Mouse (Mus musculus): ENCODE results near the gene Nisch.
A peak's percentile ranks its signal among the peaks of the same experiment; 100 is the strongest.

Gene Nisch

DNA sequence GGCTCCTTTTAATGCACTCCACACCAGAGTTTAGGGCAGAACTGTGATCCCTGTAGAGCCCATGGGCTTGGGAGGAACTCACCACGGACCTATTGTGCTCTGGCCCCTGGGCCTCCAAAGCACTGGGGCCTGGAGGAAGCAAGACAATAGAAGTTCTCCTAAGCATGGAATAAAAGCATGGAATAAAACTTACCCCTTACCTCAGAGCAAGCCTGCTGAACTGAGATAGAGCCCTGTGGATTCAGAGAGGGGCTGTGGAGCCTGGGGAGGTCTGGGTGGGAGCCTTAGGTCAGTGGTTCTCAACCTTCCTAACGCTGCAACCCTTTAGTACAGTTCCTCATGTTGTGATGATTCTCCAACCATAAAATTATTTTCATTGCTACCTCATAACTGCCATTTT is at the start of gene Nisch:
Gene Nisch (minus strand): TSS at position 101 of the 400 bp plus-strand sequence.
- no peak for DNase-seq (ENCODE audit: low read depth, low spot score)

DNA sequence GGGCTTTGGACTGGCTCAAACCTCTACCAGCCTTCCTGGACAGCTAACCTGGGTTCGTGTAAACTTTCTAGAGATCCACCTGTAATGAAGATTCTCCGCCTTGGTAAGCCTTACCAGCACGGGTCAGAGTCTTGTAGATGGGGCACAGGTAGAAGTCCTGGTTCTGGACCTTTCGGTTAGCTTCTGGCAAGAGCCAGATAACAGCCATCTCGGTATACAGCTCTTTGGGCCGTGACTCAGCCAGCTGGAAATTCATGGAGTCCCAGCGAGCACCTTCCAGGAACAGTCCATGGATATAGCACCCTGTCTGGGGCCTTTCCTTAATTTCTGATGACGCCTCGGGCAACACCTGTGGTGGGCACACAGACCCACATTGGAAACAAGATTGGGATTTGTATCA is 44.2 kb upstream of the Nisch start:
- no peak for DNase-seq (ENCODE audit: low read depth, low spot score)

- DNase-seq (ENCODE audit: low read depth, low spot score) = no peak
Measured at GRCm38 (mm10) chr14:31260374-31260773, 43.6 kb upstream of the Nisch start.

- no peak for DNase-seq (ENCODE audit: low read depth, low spot score)
Measured at GRCm38 (mm10) chr14:31258476-31259050, 41.8 kb upstream of the Nisch start.

DNA sequence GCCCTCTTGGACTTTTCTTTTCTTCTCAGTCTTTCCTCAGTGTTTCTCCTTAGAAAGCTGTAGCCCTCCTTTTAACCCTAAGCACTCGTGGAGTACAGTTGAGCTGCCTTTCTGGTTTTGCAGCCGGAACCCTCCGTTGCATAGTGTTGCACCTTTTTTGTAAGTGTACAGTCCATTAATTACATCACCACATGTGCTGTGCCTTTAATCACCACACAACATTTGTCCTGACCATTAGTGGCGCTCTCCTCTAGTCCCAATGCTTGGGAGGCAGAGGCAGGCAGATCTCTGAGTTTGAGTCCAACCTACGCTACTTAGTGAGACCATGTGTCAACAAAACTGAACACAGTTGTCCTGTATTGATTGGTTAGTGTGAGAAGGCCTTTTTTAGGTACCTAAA is 35.3 kb upstream of the Nisch start:
- DNase-seq (ENCODE audit: low read depth, low spot score) = no peak

DNA sequence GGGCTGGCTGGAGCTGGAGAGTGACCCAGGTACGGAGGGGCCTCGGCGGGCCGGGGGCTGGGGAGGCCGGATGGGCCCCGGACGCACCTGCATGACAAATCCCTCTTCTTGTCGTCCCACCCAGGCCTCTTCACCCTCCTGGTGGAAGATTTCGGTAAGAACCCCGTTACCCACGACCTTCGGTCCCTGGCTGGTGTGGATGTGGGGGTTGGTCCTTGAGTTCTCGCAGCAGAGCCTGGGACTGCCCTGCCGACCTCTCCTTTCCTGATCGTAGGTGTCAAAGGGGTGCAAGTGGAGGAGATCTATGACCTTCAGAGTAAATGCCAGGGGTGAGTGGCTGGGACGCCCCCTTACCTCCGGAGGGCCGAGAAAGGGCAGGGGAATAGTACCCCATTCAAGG is 34.9 kb upstream of the Nisch start:
- no peak for DNase-seq (ENCODE audit: low read depth, low spot score)

- peak; percentile 79 for DNase-seq (ENCODE audit: low read depth, low spot score)
Measured at GRCm38 (mm10) chr14:31251084-31251604, 34.4 kb upstream of the Nisch start, which contains the start of the genes Phf7 and Bap1. Gene Phf7, minus strand, starts transcription at chr14:31251317. Gene Bap1, plus strand, starts transcription at chr14:31251450.

DNA sequence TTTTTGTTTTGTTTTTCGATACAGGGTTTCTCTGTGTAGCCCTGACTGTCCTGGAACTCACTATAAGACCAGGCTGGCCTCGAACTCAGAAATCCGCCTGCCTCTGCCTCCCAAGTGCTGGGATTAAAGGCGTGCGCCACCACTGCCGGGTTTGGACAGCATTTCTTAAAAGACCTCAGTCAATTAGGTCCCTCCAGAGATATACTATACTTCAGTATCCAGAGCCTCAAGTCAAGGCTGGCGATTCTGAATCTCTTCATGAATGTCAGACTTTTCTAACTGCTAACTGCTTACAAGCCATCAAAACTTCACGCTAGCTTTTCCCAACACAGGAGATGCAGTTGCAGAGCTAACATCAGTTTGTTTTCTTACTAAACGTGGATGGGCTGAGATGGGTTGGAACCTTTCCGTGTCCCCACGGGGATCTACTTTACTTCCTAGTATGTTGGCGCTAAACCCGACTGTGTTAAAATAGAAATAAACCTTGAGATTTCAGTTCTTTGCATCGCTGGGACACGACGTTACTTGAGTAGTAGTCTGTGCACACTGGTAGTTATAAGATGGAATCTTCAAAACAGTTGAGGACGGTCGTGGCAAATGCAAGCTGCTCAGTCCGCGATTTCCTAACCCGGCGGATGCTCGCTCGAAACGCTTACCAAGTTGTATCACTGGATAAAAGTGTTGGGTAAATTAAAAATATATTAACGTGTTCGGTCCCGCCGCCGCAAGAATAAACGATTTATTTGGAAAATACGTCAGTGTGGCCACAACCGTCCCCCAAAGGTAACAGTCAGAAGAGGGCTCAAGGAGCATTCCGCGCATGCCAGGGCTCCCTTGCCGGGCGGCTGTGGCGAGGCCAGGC is 33.7 kb upstream of the Nisch start:
- DNase-seq (ENCODE audit: low read depth, low spot score) = no peak

DNA sequence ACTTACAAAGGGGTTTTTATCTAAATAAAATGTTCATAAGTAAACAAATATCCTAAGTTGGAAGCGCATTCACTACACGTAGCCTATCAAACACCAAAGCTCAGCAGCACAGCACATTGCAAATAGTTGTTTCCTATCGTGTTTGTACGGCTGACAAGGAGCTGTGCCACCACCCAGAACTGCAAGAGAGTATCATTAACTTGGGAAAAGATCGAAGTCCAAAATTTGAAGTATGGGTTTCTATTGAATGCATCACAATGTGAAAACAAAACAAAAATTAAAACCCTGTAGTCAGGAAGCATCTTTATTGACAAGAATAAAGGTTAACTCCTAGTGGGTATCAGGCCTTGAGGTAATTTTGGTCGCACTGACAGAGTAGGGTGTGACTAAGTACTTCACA is 31.6 kb upstream of the Nisch start:
- DNase-seq (ENCODE audit: low read depth, low spot score) = no peak

DNA sequence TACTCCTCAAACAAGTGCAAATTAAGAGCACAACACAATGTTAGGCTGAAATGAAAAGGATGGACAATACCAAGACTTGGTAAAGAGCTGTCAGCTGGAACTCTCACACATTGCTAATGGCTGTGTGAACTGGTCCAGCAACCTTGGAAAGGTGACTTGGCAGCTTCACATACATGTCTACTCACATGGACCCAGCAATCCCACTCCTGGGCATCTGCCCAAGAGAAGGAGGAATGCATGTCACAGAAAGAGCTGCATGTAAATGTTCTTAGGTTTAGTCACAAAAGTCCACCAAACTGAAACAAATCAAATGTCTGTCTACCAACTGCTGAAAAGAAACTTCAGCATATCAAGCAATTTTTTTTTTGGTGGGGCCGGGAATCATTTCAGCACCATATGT is 29.2 kb upstream of the Nisch start:
- DNase-seq (ENCODE audit: low read depth, low spot score) = no peak

DNA sequence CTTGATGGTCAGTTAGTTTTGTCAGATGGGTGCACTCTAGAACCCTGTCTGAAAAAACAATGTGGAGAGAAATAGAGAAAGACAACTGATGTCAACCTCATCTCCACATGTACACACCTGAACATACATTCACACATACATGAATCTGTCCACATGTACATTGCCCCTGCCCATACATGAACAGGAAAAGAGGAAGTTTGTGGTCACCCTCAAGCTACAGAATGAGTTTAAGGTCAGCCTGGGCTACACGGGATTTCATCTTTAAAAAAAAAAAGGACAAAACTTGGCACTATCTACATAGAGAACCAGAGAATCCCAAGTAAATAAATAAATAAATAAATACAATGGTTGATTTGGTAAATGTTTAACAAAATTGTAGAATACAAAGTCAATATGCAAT is 28.0 kb upstream of the Nisch start:
- DNase-seq (ENCODE audit: low read depth, low spot score) = no peak

- no peak for DNase-seq (ENCODE audit: low read depth, low spot score)
Measured at GRCm38 (mm10) chr14:31240528-31240927, 23.8 kb upstream of the Nisch start.

DNA sequence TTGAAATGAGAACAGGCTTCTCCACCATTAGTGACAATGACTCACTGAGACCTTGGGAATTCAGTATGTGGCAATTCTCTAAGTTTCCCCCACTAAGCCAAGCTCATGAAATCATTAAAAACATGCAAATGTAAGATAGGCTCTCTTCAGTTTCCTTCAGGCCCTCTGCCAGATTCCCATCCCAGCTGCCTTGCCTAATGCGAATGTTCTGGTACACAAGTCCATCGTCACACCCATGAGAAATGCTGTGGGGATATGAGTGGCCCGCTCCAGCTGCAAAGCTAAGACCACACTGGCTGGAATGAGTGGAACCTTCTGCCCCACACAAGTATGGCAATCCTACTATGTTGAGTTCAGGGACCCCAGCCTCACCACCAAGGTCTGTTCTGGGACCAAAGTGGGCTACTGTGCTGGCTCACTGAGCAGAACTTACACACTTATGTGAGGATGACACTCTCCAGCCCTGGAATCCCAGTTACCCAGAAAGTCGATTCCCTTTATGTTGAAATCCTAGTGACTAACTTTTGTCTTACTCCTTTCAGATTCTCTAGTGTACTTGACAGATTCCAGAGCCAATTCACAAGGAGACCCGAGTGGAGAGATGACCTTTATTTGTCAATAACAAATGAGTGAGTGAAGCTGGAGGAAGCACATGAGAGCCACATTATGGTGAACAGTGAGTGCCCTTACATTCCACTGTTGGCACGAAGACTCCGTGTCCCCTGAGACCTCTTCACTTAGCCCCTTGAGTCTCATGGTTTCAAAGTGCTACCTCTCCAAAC is 20.5 kb upstream of the Nisch start:
- DNase-seq (ENCODE audit: low read depth, low spot score) = no peak

DNA sequence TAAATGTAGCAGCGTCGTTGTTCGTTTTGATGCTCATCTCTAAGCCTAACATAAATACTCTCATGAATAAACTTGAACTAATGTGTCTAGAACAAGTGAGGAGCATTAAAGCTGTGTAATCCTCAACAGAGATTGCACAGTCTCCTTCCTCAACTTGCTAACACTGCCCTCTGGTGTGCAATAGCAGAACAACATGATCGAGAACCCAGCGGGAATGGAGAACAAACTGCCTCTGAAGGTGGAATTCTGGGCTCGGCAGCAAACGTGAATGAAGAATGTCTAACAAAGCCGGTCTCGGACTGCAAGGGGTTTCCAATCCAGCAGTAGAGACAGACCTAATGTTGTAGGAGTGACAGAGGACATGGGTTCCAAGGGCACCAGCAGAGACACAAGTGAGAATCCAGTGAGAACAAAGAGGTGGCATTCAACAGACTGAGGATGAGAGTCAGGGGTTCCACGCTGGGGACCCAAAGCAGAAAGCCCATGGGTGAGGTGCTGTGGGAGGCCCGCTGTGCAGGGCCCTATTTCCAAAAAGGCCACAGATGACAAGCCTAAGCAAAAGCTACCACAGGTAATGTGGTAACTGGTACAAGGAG is 17.3 kb upstream of the Nisch start:
- peak; percentile 58 for DNase-seq (ENCODE audit: low read depth, low spot score)

DNA sequence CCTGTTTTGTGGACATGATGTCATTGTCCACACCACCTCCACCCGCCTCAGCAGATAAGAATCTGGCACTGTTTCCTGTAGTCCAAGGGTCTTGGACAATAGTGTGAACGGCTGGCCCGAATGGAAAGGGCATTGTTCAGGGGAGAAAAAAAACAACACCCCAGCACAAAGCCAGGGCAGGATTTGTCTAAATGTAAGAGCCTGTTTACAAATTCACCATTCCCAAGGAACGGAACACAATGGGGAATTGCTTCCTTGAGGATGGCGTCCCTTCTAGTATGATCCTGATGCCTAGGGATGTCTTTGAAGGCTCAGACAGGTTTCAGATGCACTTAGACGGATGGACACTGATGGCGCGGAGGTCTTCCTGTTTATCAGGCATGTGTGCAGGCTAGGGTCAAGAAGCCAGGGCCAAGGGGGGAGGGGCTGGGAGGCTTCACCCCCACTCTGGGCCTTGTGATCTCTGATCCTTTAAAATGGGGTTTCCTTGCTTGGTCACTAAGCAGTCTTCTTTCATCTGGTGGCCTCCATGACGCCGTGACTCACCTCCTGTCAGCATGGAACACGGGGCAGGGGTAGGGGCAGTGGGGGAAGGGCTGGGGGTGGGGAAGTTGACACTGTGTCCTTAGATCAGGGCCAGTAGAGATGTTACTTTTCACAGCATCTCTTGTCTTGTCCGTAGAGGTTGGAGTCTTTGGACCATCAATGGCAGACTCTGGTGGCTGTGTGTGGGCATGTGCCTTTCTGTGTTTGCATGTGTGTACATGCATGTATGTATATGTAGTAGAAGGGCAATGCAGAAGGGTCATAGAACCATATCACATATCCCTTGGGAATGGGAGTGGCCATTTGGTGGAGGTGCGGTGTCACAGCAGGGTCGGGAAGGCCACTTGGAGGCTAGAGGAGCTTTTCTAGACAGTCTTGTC is 16.6 kb upstream of the Nisch start:
- DNase-seq (ENCODE audit: low read depth, low spot score) = no peak

DNA sequence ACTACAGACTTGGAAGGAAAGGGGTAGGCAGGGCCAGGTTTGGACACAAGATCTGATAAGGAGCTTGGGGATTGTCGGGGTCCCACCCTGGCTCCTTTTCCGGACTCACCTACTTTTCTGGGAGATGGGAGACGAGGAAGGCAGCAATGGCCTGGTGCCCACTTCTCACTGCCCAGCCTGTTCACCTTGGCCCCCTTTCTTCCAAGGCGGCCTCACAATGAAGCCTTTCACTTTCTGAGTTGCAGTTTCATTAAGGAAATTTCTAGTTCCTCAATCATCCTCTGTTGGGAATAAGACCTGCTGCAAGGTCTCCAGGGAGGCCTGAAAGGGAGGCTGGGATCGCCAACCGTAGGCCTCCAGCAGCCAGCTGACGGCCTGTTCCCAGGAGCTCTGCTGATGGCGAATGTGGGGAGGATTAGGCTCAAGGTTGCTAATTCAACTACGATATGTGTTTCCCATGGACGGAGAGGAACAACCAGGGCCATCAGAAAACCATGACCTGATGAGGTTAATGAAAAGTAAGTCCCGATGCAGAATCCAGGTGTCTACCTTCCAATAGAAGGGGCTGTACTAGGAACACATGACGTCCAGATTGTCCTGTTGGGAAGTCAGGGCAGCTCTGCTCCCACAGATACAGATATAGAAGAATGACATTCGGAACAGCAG is 15.8 kb upstream of the Nisch start:
- no peak for DNase-seq (ENCODE audit: low read depth, low spot score)

DNA sequence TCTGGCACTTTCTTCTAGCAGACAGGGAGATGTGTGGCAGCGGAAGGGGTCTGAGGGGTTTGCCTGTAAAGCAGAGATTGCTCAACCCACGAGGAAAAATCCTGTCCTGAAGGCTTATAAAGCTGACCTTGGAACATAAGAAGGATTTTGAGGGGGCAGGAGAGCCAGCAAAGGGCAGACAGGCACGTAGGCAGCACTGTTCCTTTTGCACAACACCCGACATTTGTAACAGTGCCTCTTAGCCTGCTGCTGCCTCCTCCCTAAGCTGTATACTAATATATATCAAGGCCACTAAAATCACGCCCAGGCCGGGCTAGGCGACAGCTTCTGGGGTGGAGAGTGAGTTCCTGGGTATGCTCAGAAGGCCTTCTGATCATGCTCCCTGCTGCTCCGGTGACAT is 13.7 kb upstream of the Nisch start:
- no peak for DNase-seq (ENCODE audit: low read depth, low spot score)

DNA sequence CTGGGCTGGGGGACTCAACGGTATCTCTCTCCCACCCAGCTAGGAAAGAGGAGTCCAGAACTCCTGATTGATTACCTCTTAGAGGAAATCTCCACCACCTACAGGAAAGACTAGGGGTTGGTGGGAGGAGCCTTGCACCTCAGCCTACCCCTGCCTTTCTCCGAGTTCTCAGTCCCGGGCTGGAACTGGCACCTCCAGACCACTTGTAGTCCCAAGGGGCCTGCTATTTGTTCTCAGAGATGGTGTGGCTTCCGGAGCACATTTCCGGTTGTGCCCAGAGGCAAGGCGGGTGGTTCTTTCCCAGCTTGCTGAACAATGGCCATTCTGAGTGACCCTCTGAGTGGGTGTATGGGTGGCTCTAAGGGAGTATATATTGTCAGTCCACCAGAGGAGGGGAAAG is 11.5 kb upstream of the Nisch start:
- DNase-seq (ENCODE audit: low read depth, low spot score) = no peak

- DNase-seq (ENCODE audit: low read depth, low spot score) = no peak
Measured at GRCm38 (mm10) chr14:31226978-31227377, 10.2 kb upstream of the Nisch start.

GRCm38 (mm10) chr14:31217666-31218065 is 920 bp upstream of the Nisch start, which contains the start of gene Sema3g:
Gene Sema3g, plus strand, starts transcription at chr14:31217860.
- no peak for DNase-seq (ENCODE audit: low read depth, low spot score)
